Mouse (Mus musculus) forebrain, postnatal 0 days (tissue): ENCODE measurements around the gene Uprt. TPM values are rescaled to one million over a fixed set of nuclear protein-coding genes. Genes with fewer than 3 reads are reported as not detected.

ENCODE experiments used
- ATAC-seq: fragments of 200-750 bp; cut with Nextera tagmentation; 2 replicates; pipeline ENCODE4 v1.8.0; 2017; ENCODE audit warnings: mild to moderate bottlenecking, moderate library complexity
- DNase-seq: peaks from one replicate; pipeline ENCODE4 v3.0.0-alpha.2; 2015
- H3K27ac ChIP-seq: fragments of 300-500 bp; sonication (generic); 2 replicates; pipeline ENCODE4 v1.5.1; 2014; ENCODE audit warnings: low read depth, mild to moderate bottlenecking, antibody characterized with exemption, low read length, moderate library complexity, mixed read lengths
- H3K27me3 ChIP-seq: fragments of 300-500 bp; sonication (generic); 2 replicates; pipeline ENCODE4 v1.6.1; 2014; ENCODE audit warnings: mild to moderate bottlenecking, low read length, mixed read lengths; ENCODE audit not compliant: insufficient read depth
- H3K36me3 ChIP-seq: fragments of 300-500 bp; sonication (generic); 2 replicates; pipeline ENCODE4 v1.6.1; 2014; ENCODE audit warnings: mild to moderate bottlenecking, moderate library complexity; ENCODE audit not compliant: insufficient read depth
- H3K4me1 ChIP-seq: fragments of 300-500 bp; sonication (generic); 2 replicates; pipeline ENCODE4 v1.6.1; 2014; ENCODE audit warnings: antibody characterized with exemption; ENCODE audit not compliant: insufficient read depth
- H3K4me2 ChIP-seq: fragments of 300-500 bp; sonication (generic); 2 replicates; pipeline ENCODE4 v1.6.1; 2014; ENCODE audit warnings: low read depth, mild to moderate bottlenecking, moderate library complexity
- H3K4me3 ChIP-seq: fragments of 300-500 bp; sonication (generic); 2 replicates; pipeline ENCODE4 v1.5.1; 2014; ENCODE audit warnings: low read depth, low read length, mixed read lengths
- H3K9ac ChIP-seq: fragments of 300-500 bp; sonication (generic); 2 replicates; pipeline ENCODE4 v1.6.1; 2014; ENCODE audit warnings: mild to moderate bottlenecking
- H3K9me3 ChIP-seq: fragments of 300-500 bp; sonication (generic); 2 replicates; pipeline ENCODE4 v1.6.1; 2016; ENCODE audit warnings: low read length
- CTCF ChIP-seq: sonication (generic); IDR thresholded peaks from 2 replicates; pipeline ENCODE4 v1.5.1; 2016; ENCODE audit warnings: antibody characterized with exemption, control low read depth, low read depth
- WGBS: fragments of 180-500 bp; shearing (Covaris S2); extraction: QIAGEN DNeasy Blood & Tissue Kit; methylation state at CpG from one replicate; pipeline ENCODE4 v1.1.7; 2014; 5-methylcytosine and 5-hydroxymethylcytosine counted together
- polyA plus RNA-seq: library from polyadenylated mRNA; unstranded; fragments of >200 nt; fragmentation: Nextera tagmentation; extraction: Ambion mirVana; gene quantifications from 2 replicates; pipeline ENCODE4 v1.2.1, GENCODE M21; 2015
- total RNA-seq: library from RNA; depleted of rRNA; stranded (reverse); fragments of >200 nt; gene quantifications from 2 replicates; pipeline ENCODE4 v1.2.3, GENCODE M21; 2014; rRNA removed

The Uprt gene
- total and polyA plus RNA-seq, 2 experiments from 2014 or later, result 0.91 to 10.8 TPM

GRCm38 (mm10) chrX:104545283-104545682 is 62.7 kb downstream of the Uprt start:
- no peak overlapping the region for H3K9ac ChIP-seq
- no peak overlapping the region for H3K4me3 ChIP-seq
- TF ChIP-seq CTCF, result no peak
- H3K4me1 ChIP-seq, result no peaks in the 10 kb centered on the region
- WGBS, result 91% methylated on average over 1 of the region's 1 CpGs
- H3K4me2 ChIP-seq, result no peak overlapping the region
- H3K36me3 ChIP-seq, result no peaks in the 10 kb centered on the region
- H3K27me3 ChIP-seq, result no peaks in the 10 kb centered on the region
- no peak for ATAC-seq
- H3K27ac ChIP-seq, result no peak overlapping the region
- no peak for DNase-seq
- H3K9me3 ChIP-seq, result no peaks in the 10 kb centered on the region

Other genes starting within 250 kb of the Uprt start
- 16.1 and 16.4 TPM in 2 replicates for gene Abcb7, start 69.0 kb upstream of the Uprt start, total RNA-seq
- 2.8 and 3.4 TPM in 2 replicates for gene Abcb7, start 69.0 kb upstream of the Uprt start, polyA plus RNA-seq
- 4.7 and 6.5 TPM in 2 replicates for gene Zdhhc15, start 188.2 kb downstream of the Uprt start, total RNA-seq
- gene Zdhhc15, start 188.2 kb downstream of the Uprt start, polyA plus RNA-seq, result 1.6 and 2.0 TPM in 2 replicates